Mouse (Mus musculus) hindbrain, embryonic 12.5 days (tissue): ENCODE results near the gene Snx33. TPM values are rescaled to one million over a fixed set of nuclear protein-coding genes. Genes with fewer than 3 reads are reported as not detected.

Experiments
- ATAC-seq: fragments of 200-750 bp; cut with Nextera tagmentation; 2 replicates; pipeline ENCODE4 v1.8.0; 2017; ENCODE audit warnings: moderate TSS enrichment; ENCODE audit not compliant: low FRiP score
- H3K27ac ChIP-seq: fragments of 300-500 bp; sonication (generic); 2 replicates; pipeline ENCODE4 v1.5.1; 2016; ENCODE audit warnings: mild to moderate bottlenecking
- H3K27me3 ChIP-seq: fragments of 300-500 bp; sonication (generic); 2 replicates; pipeline ENCODE4 v1.6.1; 2016; ENCODE audit warnings: mild to moderate bottlenecking
- H3K36me3 ChIP-seq: fragments of 300-500 bp; sonication (generic); 2 replicates; pipeline ENCODE4 v1.6.1; 2016; ENCODE audit warnings: mild to moderate bottlenecking
- H3K4me1 ChIP-seq: fragments of 300-500 bp; sonication (generic); 2 replicates; pipeline ENCODE4 v1.6.1; 2016
- H3K4me2 ChIP-seq: fragments of 300-500 bp; sonication (generic); replicated peaks from 2 replicates; pipeline ENCODE4 v1.6.1; 2016; ENCODE audit warnings: mild to moderate bottlenecking
- H3K4me3 ChIP-seq: fragments of 300-500 bp; sonication (generic); 2 replicates; pipeline ENCODE4 v1.5.1; 2016; ENCODE audit warnings: mild to moderate bottlenecking
- H3K9ac ChIP-seq: fragments of 300-500 bp; sonication (generic); 2 replicates; pipeline ENCODE4 v1.6.1; 2016; ENCODE audit warnings: mild to moderate bottlenecking, moderate library complexity
- H3K9me3 ChIP-seq: fragments of 300-500 bp; sonication (generic); replicated peaks from 2 replicates; pipeline ENCODE4 v1.6.1; 2016; ENCODE audit warnings: mild to moderate bottlenecking
- WGBS: fragments of 180-500 bp; shearing (Covaris S2); methylation state at CpG from one replicate; pipeline ENCODE4 v1.1.7; 2016; 5-methylcytosine and 5-hydroxymethylcytosine counted together
- polyA plus RNA-seq: library from polyadenylated mRNA; unstranded; fragments of >200 nt; fragmentation: Nextera tagmentation; extraction: Ambion mirVana; gene quantifications from 2 replicates; pipeline ENCODE4 v1.2.1, GENCODE M21; 2016

Snx33 gene
- polyA plus RNA-seq, 1 experiment from 2014 or later, result 7.3 TPM

DNA sequence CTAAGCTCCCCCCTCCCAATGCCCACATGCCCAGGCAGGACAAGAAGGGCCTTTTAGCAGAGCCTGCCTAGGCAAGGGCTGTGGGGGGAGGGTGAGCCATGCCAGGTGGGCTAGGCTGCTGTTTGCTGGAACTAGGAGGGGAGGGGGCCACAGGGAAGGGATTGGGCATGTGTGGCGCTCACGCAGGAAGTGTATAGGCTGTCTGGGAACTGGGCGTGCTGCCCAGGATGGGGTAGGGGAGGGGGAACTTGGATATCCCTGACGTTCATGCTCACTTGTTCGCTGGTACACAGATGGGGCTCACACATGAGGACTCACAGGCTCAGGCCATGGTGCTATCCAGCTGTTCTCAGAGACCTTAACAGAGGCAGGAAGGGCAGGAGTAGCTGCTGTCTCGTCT is 59.9 kb downstream of the Snx33 start:
- peak; percentile 53 for ATAC-seq
- Histone ChIP-seq H3K4me3 (no peak overlapping the region), H3K9ac (no peak overlapping the region), H3K9me3 (no peaks in the 10 kb centered on the region), H3K27ac (peak overlapping the region; percentile 36; the same call in 1 of the 2 replicates), H3K4me2 (no peak overlapping the region; the same call in 1 of the 2 replicates), H3K4me1 (peaks cover 30% of the 10 kb centered on the region), H3K27me3 (peaks cover 41% of the 10 kb centered on the region), H3K36me3 (no peaks in the 10 kb centered on the region)
- WGBS, result 32% methylated on average over 6 of the region's 6 CpGs

Other genes with a start within 250 kb of the Snx33 start
- gene Lingo1, start 131.9 kb downstream of the Snx33 start, polyA plus RNA-seq, result 35.6 and 36.9 TPM in 2 replicates
- 0.29 and 0.54 TPM in 2 replicates for gene Odf3l1, start 63.7 kb downstream of the Snx33 start, polyA plus RNA-seq
- gene Cspg4, start 63.3 kb downstream of the Snx33 start, polyA plus RNA-seq, result 6.8 and 8.9 TPM in 2 replicates
- gene Imp3, start 9.1 kb upstream of the Snx33 start, polyA plus RNA-seq, result 60.9 and 62.7 TPM in 2 replicates
- gene Snupn, start 22.5 kb upstream of the Snx33 start, polyA plus RNA-seq, result 24.7 and 25.3 TPM in 2 replicates
- gene Ptpn9, start 66.6 kb upstream of the Snx33 start, polyA plus RNA-seq, result 34.0 and 34.9 TPM in 2 replicates
- gene Sin3a, start 143.7 kb upstream of the Snx33 start, polyA plus RNA-seq, result 38.7 and 41.2 TPM in 2 replicates
- 62.3 TPM in 2 replicates for gene Man2c1, start 202.3 kb upstream of the Snx33 start, polyA plus RNA-seq
- gene Neil1, start 219.9 kb upstream of the Snx33 start, polyA plus RNA-seq, result 8.4 and 9.8 TPM in 2 replicates
- 108 and 122 TPM in 2 replicates for gene Commd4, start 230.0 kb upstream of the Snx33 start, polyA plus RNA-seq